Mouse (Mus musculus): ENCODE measurements around the gene Fbln7.

GRCm38 (mm10) chr2:128850036-128850435 is 12.7 kb upstream of the Fbln7 start:
- TF ChIP-seq CTCF (IDR thresholded peaks at IDR 0.05; ENCODE audit: insufficient read depth, low read length): no peak
- TF ChIP-seq POLR2A (IDR thresholded peaks at IDR 0.05; ENCODE audit: borderline replicate concordance, extremely low read depth, low read depth, low read length): no peak

Data from lung, adult 2 months (tissue).